Mouse (Mus musculus) forebrain, embryonic 15.5 days (tissue): ENCODE measurements at regions not wholly inside any gene's neighbourhood (a gene's known extent, or its start where the extent isn't known, plus 50 kb on each side); places are given as distances from the start of the nearest gene placed in this dataset.

Experiments
- ATAC-seq: fragments of 200-750 bp; cut with Nextera tagmentation; replicated peaks from 2 replicates; pipeline ENCODE4 v1.8.0; 2017; ENCODE audit warnings: mild to moderate bottlenecking, moderate TSS enrichment, moderate library complexity
- H3K27ac ChIP-seq: fragments of 300-500 bp; sonication (generic); replicated peaks from 2 replicates; pipeline ENCODE4 v1.5.1; 2015; ENCODE audit warnings: mild to moderate bottlenecking, inconsistent platforms
- H3K27me3 ChIP-seq: fragments of 300-500 bp; sonication (generic); 2 replicates; pipeline ENCODE4 v1.6.1; 2015; ENCODE audit warnings: inconsistent platforms
- H3K36me3 ChIP-seq: fragments of 300-500 bp; sonication (generic); 2 replicates; pipeline ENCODE4 v1.6.1; 2015; ENCODE audit warnings: mild to moderate bottlenecking, inconsistent platforms
- H3K4me1 ChIP-seq: fragments of 300-500 bp; sonication (generic); 2 replicates; pipeline ENCODE4 v1.6.1; 2015; ENCODE audit warnings: inconsistent platforms
- H3K4me2 ChIP-seq: fragments of 300-500 bp; sonication (generic); replicated peaks from 2 replicates; pipeline ENCODE4 v1.6.1; 2015; ENCODE audit warnings: mild to moderate bottlenecking, inconsistent platforms
- H3K4me3 ChIP-seq: fragments of 300-500 bp; sonication (generic); 2 replicates; pipeline ENCODE4 v1.5.1; 2015; ENCODE audit warnings: mild to moderate bottlenecking, inconsistent platforms
- H3K9ac ChIP-seq: fragments of 300-500 bp; sonication (generic); replicated peaks from 2 replicates; pipeline ENCODE4 v1.6.1; 2015; ENCODE audit warnings: mild to moderate bottlenecking, inconsistent platforms
- H3K9me3 ChIP-seq: fragments of 300-500 bp; sonication (generic); 2 replicates; pipeline ENCODE4 v1.6.1; 2016; ENCODE audit warnings: inconsistent platforms
- WGBS: fragments of 180-500 bp; shearing (Covaris S2); methylation state at CpG from one replicate; pipeline ENCODE4 v1.1.7; 2015; ENCODE audit warnings: mixed read lengths; 5-methylcytosine and 5-hydroxymethylcytosine counted together

GRCm38 (mm10) chr16:53186444-53186843 is 732.6 kb upstream of the Alcam start:
- no peak for ATAC-seq
- Histone ChIP-seq H3K27ac (no peak overlapping the region), H3K4me3 (no peak overlapping the region), H3K36me3 (no peaks in the 10 kb centered on the region), H3K4me2 (no peak overlapping the region), H3K4me1 (no peaks in the 10 kb centered on the region), H3K27me3 (no peaks in the 10 kb centered on the region), H3K9ac (no peak overlapping the region), H3K9me3 (no peaks in the 10 kb centered on the region)
- 62% methylated on average over 3 of the region's 3 CpGs for WGBS

- no peak overlapping the region for H3K9ac ChIP-seq
- no peaks in the 10 kb centered on the region for H3K36me3 ChIP-seq
- no peak overlapping the region for H3K4me3 ChIP-seq
- H3K4me1 ChIP-seq = no peaks in the 10 kb centered on the region
- no peaks in the 10 kb centered on the region for H3K9me3 ChIP-seq
- no peak overlapping the region for H3K4me2 ChIP-seq
- no peak for ATAC-seq
- no peak overlapping the region for H3K27ac ChIP-seq
- no peaks in the 10 kb centered on the region for H3K27me3 ChIP-seq
Observed at GRCm38 (mm10) chr16:53156352-53156751, 702.5 kb upstream of the Alcam start.

GRCm38 (mm10) chr16:53130677-53131076 is 676.8 kb upstream of the Alcam start:
- Histone ChIP-seq H3K9ac (no peak overlapping the region), H3K4me2 (no peak overlapping the region), H3K9me3 (no peaks in the 10 kb centered on the region), H3K4me1 (no peaks in the 10 kb centered on the region), H3K27ac (no peak overlapping the region), H3K27me3 (no peaks in the 10 kb centered on the region), H3K4me3 (no peak overlapping the region), H3K36me3 (no peaks in the 10 kb centered on the region)
- WGBS = 93% methylated on average over 2 of the region's 2 CpGs
- ATAC-seq = no peak

GRCm38 (mm10) chr16:53108726-53109125 is 654.9 kb upstream of the Alcam start:
- no peaks in the 10 kb centered on the region for H3K36me3 ChIP-seq
- H3K4me1 ChIP-seq = no peaks in the 10 kb centered on the region
- H3K9ac ChIP-seq = no peak overlapping the region
- no peaks in the 10 kb centered on the region for H3K27me3 ChIP-seq
- no peak overlapping the region for H3K4me2 ChIP-seq
- no peak overlapping the region for H3K4me3 ChIP-seq
- no peak overlapping the region for H3K27ac ChIP-seq
- ATAC-seq = no peak
- 49% methylated on average over 3 of the region's 3 CpGs for WGBS
- no peaks in the 10 kb centered on the region for H3K9me3 ChIP-seq

GRCm38 (mm10) chr16:53095396-53095929 is 641.6 kb upstream of the Alcam start:
- no peak overlapping the region for H3K27ac ChIP-seq
- no peak overlapping the region for H3K4me3 ChIP-seq
- H3K4me1 ChIP-seq = no peaks in the 10 kb centered on the region
- H3K4me2 ChIP-seq = no peak overlapping the region
- no peaks in the 10 kb centered on the region for H3K27me3 ChIP-seq
- no peaks in the 10 kb centered on the region for H3K9me3 ChIP-seq
- H3K9ac ChIP-seq = no peak overlapping the region
- no peak for ATAC-seq
- WGBS = 69% methylated on average over 2 of the region's 2 CpGs
- no peaks in the 10 kb centered on the region for H3K36me3 ChIP-seq

GRCm38 (mm10) chr16:53073856-53074568 is 620.1 kb upstream of the Alcam start:
- H3K27me3 ChIP-seq = no peaks in the 10 kb centered on the region
- H3K9ac ChIP-seq = no peak overlapping the region
- WGBS = 30% methylated on average over 6 of the region's 6 CpGs
- ATAC-seq = peak; percentile 95
- H3K36me3 ChIP-seq = no peaks in the 10 kb centered on the region
- H3K4me2 ChIP-seq = no peak overlapping the region; the same call in 1 of the 2 replicates
- H3K27ac ChIP-seq = peak overlapping the region; percentile 71
- H3K4me1 ChIP-seq = peaks cover 17% of the 10 kb centered on the region
- H3K9me3 ChIP-seq = no peaks in the 10 kb centered on the region
- H3K4me3 ChIP-seq = no peak overlapping the region

GRCm38 (mm10) chr16:53071887-53072682 is 618.2 kb upstream of the Alcam start:
- H3K4me1 ChIP-seq = peaks cover 17% of the 10 kb centered on the region
- 0 out of 2 replicates have a peak overlapping the region, but pooled peaks have one; percentile 23 for H3K27ac ChIP-seq
- no peak overlapping the region for H3K4me2 ChIP-seq
- WGBS = 65% methylated on average over 9 of the region's 9 CpGs
- no peak for ATAC-seq
- H3K9ac ChIP-seq = no peak overlapping the region
- H3K27me3 ChIP-seq = no peaks in the 10 kb centered on the region
- H3K4me3 ChIP-seq = no peak overlapping the region
- no peaks in the 10 kb centered on the region for H3K36me3 ChIP-seq
- H3K9me3 ChIP-seq = no peaks in the 10 kb centered on the region

GRCm38 (mm10) chr16:53064151-53064550 is 610.3 kb upstream of the Alcam start:
- Histone ChIP-seq H3K4me3 (no peak overlapping the region), H3K4me1 (peaks cover 5% of the 10 kb centered on the region; the same call in 1 of the 2 replicates), H3K27me3 (no peaks in the 10 kb centered on the region), H3K9ac (no peak overlapping the region), H3K36me3 (no peaks in the 10 kb centered on the region), H3K4me2 (no peak overlapping the region), H3K27ac (no peak overlapping the region), H3K9me3 (no peaks in the 10 kb centered on the region)
- no peak for ATAC-seq
- 60% methylated on average over 3 of the region's 3 CpGs for WGBS

GRCm38 (mm10) chr16:53063061-53063460 is 609.2 kb upstream of the Alcam start:
- Histone ChIP-seq H3K27me3 (no peaks in the 10 kb centered on the region), H3K9me3 (no peaks in the 10 kb centered on the region), H3K36me3 (no peaks in the 10 kb centered on the region), H3K9ac (no peak overlapping the region), H3K4me3 (no peak overlapping the region), H3K4me1 (peaks cover 5% of the 10 kb centered on the region; the same call in 1 of the 2 replicates), H3K27ac (no peak overlapping the region), H3K4me2 (no peak overlapping the region)
- 48% methylated on average over 5 of the region's 5 CpGs for WGBS
- no peak for ATAC-seq

GRCm38 (mm10) chr16:53026056-53026455 is 572.2 kb upstream of the Alcam start:
- no peaks in the 10 kb centered on the region for H3K36me3 ChIP-seq
- no peak overlapping the region for H3K4me2 ChIP-seq
- WGBS = 36% methylated on average over 1 of the region's 1 CpGs
- no peaks in the 10 kb centered on the region for H3K4me1 ChIP-seq
- no peaks in the 10 kb centered on the region for H3K27me3 ChIP-seq
- H3K4me3 ChIP-seq = no peak overlapping the region
- no peaks in the 10 kb centered on the region for H3K9me3 ChIP-seq
- H3K9ac ChIP-seq = no peak overlapping the region
- H3K27ac ChIP-seq = no peak overlapping the region
- no peak for ATAC-seq

GRCm38 (mm10) chr16:53011847-53012246 is 558.0 kb upstream of the Alcam start:
- no peak overlapping the region for H3K4me3 ChIP-seq
- no peaks in the 10 kb centered on the region for H3K9me3 ChIP-seq
- no peak for ATAC-seq
- H3K4me1 ChIP-seq = no peaks in the 10 kb centered on the region
- WGBS = 69% methylated on average over 1 of the region's 1 CpGs
- no peaks in the 10 kb centered on the region for H3K36me3 ChIP-seq
- H3K9ac ChIP-seq = no peak overlapping the region
- no peak overlapping the region for H3K4me2 ChIP-seq
- no peaks in the 10 kb centered on the region for H3K27me3 ChIP-seq
- no peak overlapping the region for H3K27ac ChIP-seq

GRCm38 (mm10) chr16:52988852-52989397 is 535.1 kb upstream of the Alcam start:
- no peak overlapping the region for H3K9ac ChIP-seq
- H3K4me1 ChIP-seq = no peaks in the 10 kb centered on the region
- no peak overlapping the region for H3K4me3 ChIP-seq
- H3K27me3 ChIP-seq = no peaks in the 10 kb centered on the region
- no peaks in the 10 kb centered on the region for H3K9me3 ChIP-seq
- no peaks in the 10 kb centered on the region for H3K36me3 ChIP-seq
- ATAC-seq = peak; percentile 66; the same call in 1 of the 2 replicates
- 71% methylated on average over 1 of the region's 1 CpGs for WGBS
- H3K27ac ChIP-seq = no peak overlapping the region
- H3K4me2 ChIP-seq = no peak overlapping the region
